In the genomic region with DNA sequence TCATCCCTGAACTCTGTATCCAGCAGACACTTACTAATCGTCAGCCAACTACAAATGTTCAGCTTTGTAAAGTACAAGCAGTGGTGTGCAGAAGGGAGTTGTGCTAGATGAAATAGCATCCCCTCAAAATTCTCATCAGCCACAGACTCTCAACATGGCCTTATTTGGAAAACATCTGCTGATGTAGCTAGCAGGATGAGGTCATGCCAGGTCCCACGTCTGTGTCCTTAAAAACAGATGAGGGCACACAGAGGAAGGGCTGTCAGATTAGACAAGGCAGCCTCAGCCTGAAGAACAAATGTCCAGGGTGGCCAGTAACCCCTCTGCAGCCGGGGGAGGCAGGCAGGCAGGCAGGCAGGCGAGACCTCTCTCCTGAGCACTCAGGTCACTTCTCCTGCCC, we compare ENCODE assay signal across 9 mouse cellular contexts. TPM values are rescaled to one million over a fixed set of nuclear protein-coding genes. Genes with fewer than 3 reads are reported as not detected.
DNase-seq lines count a peak whose midpoint lies in the region; ATAC-seq and TF ChIP-seq lines count a peak whose summit lies in the region.
"Had no signal": no experiment of that assay in that cellular context is flagged by ENCODE, and none has a peak within 500 bp of the region (broad histone marks: within the 10 kb centered on the region; RNA-seq: fewer than 3 reads in every experiment).

No protein-coding gene starts in this region.

- H3K79me2 ChIP-seq in liver, adult 2 months (ENCODE audit: control insufficient read depth, insufficient read depth, low read length): no peaks in the 10 kb centered on the region

- H3K9ac ChIP-seq in liver, adult 2 months (ENCODE audit: low read depth, low read length): no peak overlapping the region
- no peak overlapping the region for H3K9ac ChIP-seq in liver, embryonic 12.5 days
- no peak overlapping the region for H3K9ac ChIP-seq in hindbrain, postnatal 0 days (replicated peaks; ENCODE audit: low read length)
- H3K9ac ChIP-seq in neural tube, embryonic 13.5 days: peak overlapping the region; percentile 52

- H3K4me3 ChIP-seq in liver, adult 2 months (ENCODE audit: insufficient read depth, low read depth, low read length): no peak overlapping the region
- no peak overlapping the region for H3K4me3 ChIP-seq in liver, embryonic 12.5 days
- H3K4me3 ChIP-seq in forebrain, embryonic 10.5 days: peak overlapping the region; percentile 24; the same call in 1 of the 2 replicates
- no peak overlapping the region for H3K4me3 ChIP-seq in hindbrain, postnatal 0 days (ENCODE audit: low read length)
- H3K4me3 ChIP-seq in neural tube, embryonic 13.5 days: no peak overlapping the region

- H3K27me3 ChIP-seq in liver, adult 2 months (ENCODE audit: control insufficient read depth, insufficient read depth, low read length): no peaks in the 10 kb centered on the region
- H3K27me3 ChIP-seq in liver, embryonic 12.5 days (replicated peaks): no peaks in the 10 kb centered on the region
- H3K27me3 ChIP-seq in forebrain, embryonic 10.5 days (ENCODE audit: poor library complexity, severe bottlenecking): no peaks in the 10 kb centered on the region
- no peaks in the 10 kb centered on the region for H3K27me3 ChIP-seq in hindbrain, postnatal 0 days (ENCODE audit: insufficient read depth, low read length)
- no peaks in the 10 kb centered on the region for H3K27me3 ChIP-seq in neural tube, embryonic 13.5 days

- DNase-seq in liver, adult 2 months (ENCODE audit: extremely low read depth, low read depth, low spot score): no peak
- no peak for DNase-seq in forebrain, embryonic 10.5 days (ENCODE audit: extremely low spot score, low spot score)
- no peak for DNase-seq in hindbrain, postnatal 0 days (ENCODE audit: low spot score)
- DNase-seq in cerebellum, postnatal 10 days: no peak
- DNase-seq in cerebellum, postnatal 4 days (ENCODE audit: low spot score in 2 of 2): no peak
- DNase-seq in right cerebral cortex, postnatal 25 days: no peak
- DNase-seq: cerebellum, adult 9-10 months had no signal

- 0 out of 2 replicates have a peak overlapping the region, but pooled peaks have one; percentile 8 for H3K27ac ChIP-seq in liver, adult 2 months (replicated peaks; ENCODE audit: insufficient read depth, low read depth, low read length)
- H3K27ac ChIP-seq in liver, embryonic 12.5 days: no peak overlapping the region
- peak overlapping the region; percentile 86 for H3K27ac ChIP-seq in forebrain, embryonic 10.5 days
- peak overlapping the region; percentile 37; the same call in 1 of the 2 replicates for H3K27ac ChIP-seq in hindbrain, postnatal 0 days
- peak overlapping the region; percentile 91 for H3K27ac ChIP-seq in neural tube, embryonic 13.5 days (replicated peaks)

- no peaks in the 10 kb centered on the region for H3K36me3 ChIP-seq in liver, adult 2 months (ENCODE audit: control insufficient read depth, insufficient read depth, low read length)
- H3K36me3 ChIP-seq in liver, embryonic 12.5 days: no peaks in the 10 kb centered on the region
- H3K36me3 ChIP-seq in forebrain, embryonic 10.5 days (replicated peaks): peaks cover 19% of the 10 kb centered on the region
- no peaks in the 10 kb centered on the region for H3K36me3 ChIP-seq in hindbrain, postnatal 0 days (ENCODE audit: insufficient read depth, low read length)
- H3K36me3 ChIP-seq in neural tube, embryonic 13.5 days: no peaks in the 10 kb centered on the region

- no peaks in the 10 kb centered on the region for H3K9me3 ChIP-seq in liver, embryonic 12.5 days (replicated peaks)
- no peaks in the 10 kb centered on the region for H3K9me3 ChIP-seq in forebrain, embryonic 10.5 days
- no peaks in the 10 kb centered on the region for H3K9me3 ChIP-seq in hindbrain, postnatal 0 days (ENCODE audit: low read length)
- no peaks in the 10 kb centered on the region for H3K9me3 ChIP-seq in neural tube, embryonic 13.5 days

- H3K4me2 ChIP-seq in liver, embryonic 12.5 days: no peak overlapping the region
- H3K4me2 ChIP-seq in hindbrain, postnatal 0 days (ENCODE audit: low read depth, low read length): no peak overlapping the region
- H3K4me2 ChIP-seq in neural tube, embryonic 13.5 days: peak overlapping the region; percentile 32

- H3K4me1 ChIP-seq in liver, adult 2 months (ENCODE audit: control insufficient read depth, insufficient read depth, low read length): no peaks in the 10 kb centered on the region
- peaks cover 10% of the 10 kb centered on the region for H3K4me1 ChIP-seq in liver, embryonic 12.5 days
- H3K4me1 ChIP-seq in forebrain, embryonic 10.5 days: peaks cover 99% of the 10 kb centered on the region
- H3K4me1 ChIP-seq in hindbrain, postnatal 0 days (ENCODE audit: insufficient read depth, low read length): peaks cover 6% of the 10 kb centered on the region; the same call in 1 of the 2 replicates
- peaks cover 99% of the 10 kb centered on the region for H3K4me1 ChIP-seq in neural tube, embryonic 13.5 days (replicated peaks)

- no peak for TF ChIP-seq CTCF in liver, adult 2 months (IDR thresholded peaks at IDR 0.05; ENCODE audit: low read depth, low read length)
- TF ChIP-seq CTCF in hindbrain, postnatal 0 days (IDR thresholded peaks at IDR 0.05; ENCODE audit: low read depth): no peak

- no peak for ATAC-seq in liver, embryonic 12.5 days
- no peak for ATAC-seq in hindbrain, postnatal 0 days
- no peak for ATAC-seq in neural tube, embryonic 13.5 days (ENCODE audit: low read depth)

- 50% methylated on average over 4 of the region's 4 CpGs for WGBS in liver, adult 2 months
- WGBS in liver, embryonic 12.5 days (ENCODE audit: insufficient replicate concordance): 43% methylated on average over 4 of the region's 4 CpGs
- WGBS in forebrain, embryonic 10.5 days: 34% methylated on average over 4 of the region's 4 CpGs
- 35% methylated on average over 4 of the region's 4 CpGs for WGBS in hindbrain, postnatal 0 days
- 25% methylated on average over 4 of the region's 4 CpGs for WGBS in neural tube, embryonic 13.5 days

- no peak for TF ChIP-seq POLR2A in liver, adult 2 months (IDR thresholded peaks at IDR 0.05; ENCODE audit: extremely low read depth, insufficient read depth, low read length)

RNA-seq across cellular contexts. Expression of gene Tspan18, which starts 56.8 kb away (rescaled TPM):
- total RNA-seq in liver, adult 2 months (2014; rRNA removed): 0.55 and 1.8 TPM in 2 replicates
- polyA plus RNA-seq in liver, adult 2 months (2012; rRNA removed): 1.7 and 2.4 TPM in 2 replicates
- 6.2 and 6.4 TPM in 2 replicates for polyA plus RNA-seq in liver, embryonic 12.5 days (2016; fragmentation: Nextera tagmentation; extraction: Ambion mirVana)
- 30.1 and 31.4 TPM in 2 replicates for polyA plus RNA-seq in forebrain, embryonic 10.5 days (2016; fragmentation: Nextera tagmentation; extraction: Ambion mirVana)
- 23.5 and 26.2 TPM in 2 replicates for total RNA-seq in hindbrain, postnatal 0 days (2014; rRNA removed)
- 11.1 and 12.3 TPM in 2 replicates for polyA plus RNA-seq in hindbrain, postnatal 0 days (2015; fragmentation: Nextera tagmentation; extraction: Ambion mirVana)
- polyA plus RNA-seq in neural tube, embryonic 13.5 days (2015; fragmentation: Nextera tagmentation; extraction: Ambion mirVana): 41.8 and 43.5 TPM in 2 replicates
